Mouse (Mus musculus) small intestine, adult 2 months (tissue): ENCODE measurements around the gene Tlr6. TPM values are rescaled to one million over a fixed set of nuclear protein-coding genes. Genes with fewer than 3 reads are reported as not detected.

Experiments used
- H3K27ac ChIP-seq: fragments of 200-500 bp; 2 replicates; pipeline ENCODE4 v1.5.1; 2012; ENCODE audit warnings: low read depth, low read length, control low read depth, inconsistent platforms; ENCODE audit not compliant: insufficient read depth
- H3K27me3 ChIP-seq: fragments of 200-500 bp; 2 replicates; pipeline ENCODE4 v1.6.1; 2012; ENCODE audit warnings: mild to moderate bottlenecking, moderate library complexity, low read length, inconsistent platforms; ENCODE audit not compliant: control insufficient read depth, insufficient read depth
- H3K36me3 ChIP-seq: fragments of 200-500 bp; 2 replicates; pipeline ENCODE4 v1.6.1; 2012; ENCODE audit warnings: mild to moderate bottlenecking, low read length, control low read depth, inconsistent platforms; ENCODE audit not compliant: control insufficient read depth, insufficient read depth
- H3K4me1 ChIP-seq: fragments of 200-500 bp; 2 replicates; pipeline ENCODE4 v1.6.1; 2012; ENCODE audit warnings: low read length, inconsistent platforms, mixed read lengths; ENCODE audit not compliant: control insufficient read depth, insufficient read depth, insufficient read length
- H3K4me3 ChIP-seq: fragments of 200-500 bp; 2 replicates; pipeline ENCODE4 v1.5.1; 2012; ENCODE audit warnings: low read depth, mild to moderate bottlenecking, control low read depth, inconsistent platforms, low read length, moderate library complexity
- CTCF ChIP-seq: fragments of 200-500 bp; IDR thresholded peaks from 2 replicates; pipeline ENCODE4 v1.5.1; 2012; ENCODE audit warnings: low read depth, mild to moderate bottlenecking, control low read depth, inconsistent platforms, low read length, moderate library complexity, mixed read lengths; ENCODE audit not compliant: insufficient replicate concordance, insufficient read length; ENCODE audit errors: extremely low read depth
- POLR2A ChIP-seq: fragments of 200-500 bp; IDR thresholded peaks from 2 replicates; pipeline ENCODE4 v1.6.1; 2012; ENCODE audit warnings: low read depth, mild to moderate bottlenecking, control low read depth, inconsistent platforms, low read length, moderate library complexity
- WGBS: fragments of 180-500 bp; shearing (Covaris S2); methylation state at CpG from one replicate; pipeline ENCODE4 v1.1.7; 2018; 5-methylcytosine and 5-hydroxymethylcytosine counted together
- polyA plus RNA-seq: library from polyadenylated mRNA; depleted of rRNA; stranded (reverse); fragments of >200 nt; gene quantifications from 2 replicates; pipeline ENCODE4 v1.2.3, GENCODE M21; 2012

Tlr6 gene
- polyA plus RNA-seq, 1 experiment: 0.28 TPM

GRCm38 (mm10) chr5:64989940-64990339, 30.0 kb upstream of the Tlr6 start:
- Histone ChIP-seq H3K36me3 (peaks cover 5% of the 10 kb centered on the region), H3K4me3 (no peak overlapping the region), H3K27me3 (no peaks in the 10 kb centered on the region), H3K27ac (no peak overlapping the region), H3K4me1 (peaks cover 3% of the 10 kb centered on the region; the same call in 1 of the 2 replicates)
- 88% methylated on average over 1 of the region's 1 CpGs for WGBS
- no peak for TF ChIP-seq POLR2A
- TF ChIP-seq CTCF: no peak

GRCm38 (mm10) chr5:64985971-64986370, 26.1 kb upstream of the Tlr6 start:
- Histone ChIP-seq H3K36me3 (peaks cover 18% of the 10 kb centered on the region), H3K27me3 (no peaks in the 10 kb centered on the region), H3K27ac (no peak overlapping the region), H3K4me1 (no peaks in the 10 kb centered on the region), H3K4me3 (no peak overlapping the region)
- 76% methylated on average over 7 of the region's 7 CpGs for WGBS
- no peak for TF ChIP-seq POLR2A
- TF ChIP-seq CTCF: no peak

- H3K36me3 ChIP-seq: peaks cover 16% of the 10 kb centered on the region
- H3K4me1 ChIP-seq: peaks cover 12% of the 10 kb centered on the region; the same call in 1 of the 2 replicates
- no peak overlapping the region for H3K27ac ChIP-seq
- WGBS: 86% methylated on average over 8 of the region's 8 CpGs
- no peaks in the 10 kb centered on the region for H3K27me3 ChIP-seq
- TF ChIP-seq POLR2A: no peak
- no peak for TF ChIP-seq CTCF
- no peak overlapping the region for H3K4me3 ChIP-seq
Observed at GRCm38 (mm10) chr5:64977128-64977527, 17.2 kb upstream of the Tlr6 start.

GRCm38 (mm10) chr5:64975121-64975520, 15.2 kb upstream of the Tlr6 start:
- Histone ChIP-seq H3K27ac (peak overlapping the region; percentile 87), H3K4me3 (no peak overlapping the region; the same call in 1 of the 2 replicates), H3K27me3 (no peaks in the 10 kb centered on the region), H3K4me1 (peaks cover 12% of the 10 kb centered on the region; the same call in 1 of the 2 replicates), H3K36me3 (peaks cover 6% of the 10 kb centered on the region)
- 27% methylated on average over 5 of the region's 5 CpGs for WGBS
- no peak for TF ChIP-seq CTCF
- no peak for TF ChIP-seq POLR2A

GRCm38 (mm10) chr5:64969861-64970771, 10.2 kb upstream of the Tlr6 start, which contains the start of gene Fam114a1:
Fam114a1 (plus strand) TSS chr5:64970071.
- no peak for TF ChIP-seq POLR2A
- no peak for TF ChIP-seq CTCF
- Histone ChIP-seq H3K4me1 (peaks cover 8% of the 10 kb centered on the region; the same call in 1 of the 2 replicates), H3K27me3 (no peaks in the 10 kb centered on the region), H3K36me3 (no peaks in the 10 kb centered on the region), H3K27ac (peak within 1 kb of the TSS; percentile 77), H3K4me3 (peak within 1 kb of the TSS; percentile 94)
- 2% methylated on average over 65 of the region's 68 CpGs for WGBS

GRCm38 (mm10) chr5:64968961-64969860, 9.3 kb upstream of the Tlr6 start:
- Histone ChIP-seq H3K4me3 (peak overlapping the region; percentile 94), H3K27ac (peak overlapping the region; percentile 77), H3K27me3 (no peaks in the 10 kb centered on the region), H3K36me3 (no peaks in the 10 kb centered on the region), H3K4me1 (peaks cover 6% of the 10 kb centered on the region; the same call in 1 of the 2 replicates)
- TF ChIP-seq CTCF (no peak), POLR2A (no peak)
- 5% methylated on average over 14 of the region's 14 CpGs for WGBS

GRCm38 (mm10) chr5:64963735-64964134, 3.8 kb upstream of the Tlr6 start:
- 88% methylated on average over 3 of the region's 3 CpGs for WGBS
- Histone ChIP-seq H3K27me3 (no peaks in the 10 kb centered on the region), H3K27ac (no peak overlapping the region), H3K4me3 (no peak overlapping the region), H3K4me1 (no peaks in the 10 kb centered on the region), H3K36me3 (no peaks in the 10 kb centered on the region)
- TF ChIP-seq POLR2A (no peak), CTCF (no peak)
